Mouse (Mus musculus): ENCODE data around the gene Olfr69. TPM values are rescaled to one million over a fixed set of nuclear protein-coding genes. Genes with fewer than 3 reads are reported as not detected.
A peak's percentile ranks its signal among the peaks of the same experiment; 100 is the strongest.
"Not testable (repeated sequence)": the region's sequence is repeated elsewhere in the genome, so short reads cannot be mapped to it uniquely, and the experiment has no call there.

Olfr69 gene
- polyA plus RNA-seq, 1 experiment, result not detected

GRCm38 (mm10) chr7:103806856-103807255, 35.5 kb upstream of the Olfr69 start:
- Histone ChIP-seq H3K27ac (ENCODE audit: insufficient read depth, low read length) (no peak overlapping the region), H3K4me3 (ENCODE audit: insufficient read depth, low read length) (no peak overlapping the region), H3K4me1 (ENCODE audit: control insufficient read depth, insufficient read depth, low read length) (no peaks in the 10 kb centered on the region)
- peak; percentile 35; the same call in 1 of the 2 replicates for TF ChIP-seq CTCF (IDR thresholded peaks at IDR 0.05; ENCODE audit: extremely low read depth, insufficient read depth, low read length)
- no peak for TF ChIP-seq POLR2A (IDR thresholded peaks at IDR 0.05; ENCODE audit: extremely low read depth, insufficient read depth, low read length)

DNA sequence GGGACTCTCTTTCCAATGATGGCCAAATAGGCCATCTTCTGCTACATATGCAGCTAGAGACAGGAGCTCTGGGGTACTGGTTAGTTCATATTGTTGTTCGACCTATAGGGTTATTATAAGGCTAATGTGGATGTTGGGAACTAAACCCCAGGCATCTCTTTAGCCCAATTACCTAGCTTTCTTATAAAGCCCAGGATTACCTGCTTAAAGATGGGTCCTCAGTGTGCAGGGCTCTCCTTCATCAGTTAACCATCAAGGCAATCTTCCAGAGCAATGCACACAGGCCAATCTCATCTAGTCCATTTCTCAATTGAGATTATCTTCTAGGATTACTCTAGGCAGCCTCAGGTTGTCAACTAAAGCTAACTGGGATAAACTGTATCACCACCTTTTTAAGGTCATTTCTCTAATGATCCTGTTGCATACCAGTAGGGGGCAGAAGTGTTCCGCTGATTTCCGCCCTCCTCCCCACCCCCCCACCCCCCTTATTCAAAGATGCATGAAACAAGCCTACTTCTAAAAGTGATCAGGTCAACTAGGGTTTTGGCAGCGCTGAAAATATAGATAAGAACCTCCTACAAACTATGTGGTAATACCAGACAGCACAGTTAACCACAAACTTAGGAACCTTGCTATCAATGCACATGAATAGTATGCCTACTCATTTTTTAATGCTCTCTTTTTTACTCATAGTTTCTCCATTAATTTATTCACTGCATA, 21.4 kb upstream of the Olfr69 start:
- no peak for TF ChIP-seq CTCF (IDR thresholded peaks at IDR 0.05; ENCODE audit: extremely low read depth, insufficient read depth, low read length)
- no peak for TF ChIP-seq POLR2A (IDR thresholded peaks at IDR 0.05; ENCODE audit: extremely low read depth, insufficient read depth, low read length)
- Histone ChIP-seq H3K4me3 (ENCODE audit: insufficient read depth, low read length) (no peak overlapping the region), H3K27ac (ENCODE audit: insufficient read depth, low read length) (no peak overlapping the region), H3K4me1 (ENCODE audit: control insufficient read depth, insufficient read depth, low read length) (no peaks in the 10 kb centered on the region)

GRCm38 (mm10) chr7:103791721-103792120, 20.3 kb upstream of the Olfr69 start, which contains the start of gene Olfr67:
Gene Olfr67 (minus strand): TSS chr7:103791821.
- H3K4me1 ChIP-seq (ENCODE audit: control insufficient read depth, insufficient read depth, low read length), result no peaks in the 10 kb centered on the region
- H3K4me3 ChIP-seq (ENCODE audit: insufficient read depth, low read length), result no peak within 1 kb of the TSS
- no peak within 1 kb of the TSS for H3K27ac ChIP-seq (ENCODE audit: insufficient read depth, low read length)
- TF ChIP-seq CTCF (IDR thresholded peaks at IDR 0.05; ENCODE audit: extremely low read depth, insufficient read depth, low read length) (no peak), POLR2A (IDR thresholded peaks at IDR 0.05; ENCODE audit: extremely low read depth, insufficient read depth, low read length) (no peak)

GRCm38 (mm10) chr7:103779598-103779997, 8.2 kb upstream of the Olfr69 start, which contains the start of gene Olfr68:
Gene Olfr68 (minus strand): TSS chr7:103779698.
- Histone ChIP-seq H3K4me1 (ENCODE audit: control insufficient read depth, insufficient read depth, low read length) (no peaks in the 10 kb centered on the region), H3K27ac (ENCODE audit: insufficient read depth, low read length) (no peak within 1 kb of the TSS), H3K4me3 (ENCODE audit: insufficient read depth, low read length) (no peak within 1 kb of the TSS)
- TF ChIP-seq CTCF (IDR thresholded peaks at IDR 0.05; ENCODE audit: extremely low read depth, insufficient read depth, low read length) (no peak), POLR2A (IDR thresholded peaks at IDR 0.05; ENCODE audit: extremely low read depth, insufficient read depth, low read length) (no peak)

DNA sequence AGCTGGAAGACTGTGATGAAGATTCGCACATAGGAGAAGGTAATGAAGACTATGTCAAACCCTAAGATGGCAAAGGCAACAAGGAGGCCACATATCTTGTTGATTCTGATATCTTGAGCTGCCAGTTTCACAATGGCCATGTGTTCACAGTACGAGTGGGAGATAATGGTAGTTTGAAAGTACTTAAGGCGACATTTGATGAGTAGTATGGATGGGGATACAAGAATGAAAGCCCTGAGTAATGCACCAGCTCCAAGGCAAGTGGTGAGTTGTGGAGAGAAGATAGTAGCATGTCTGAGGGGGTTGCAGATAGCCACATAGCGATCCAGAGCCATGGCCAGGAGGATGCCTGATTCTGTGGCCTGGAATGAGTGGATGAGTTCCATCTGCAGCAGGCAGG, 6.3 kb upstream of the Olfr69 start:
- H3K27ac ChIP-seq (ENCODE audit: insufficient read depth, low read length); H3K4me3 ChIP-seq (ENCODE audit: insufficient read depth, low read length); H3K4me1 ChIP-seq (ENCODE audit: control insufficient read depth, insufficient read depth, low read length): not testable (repeated sequence)

GRCm38 (mm10) chr7:103767687-103768086, 3.7 kb downstream of the Olfr69 start:
- not testable (repeated sequence) for H3K27ac ChIP-seq (ENCODE audit: insufficient read depth, low read length); H3K4me3 ChIP-seq (ENCODE audit: insufficient read depth, low read length); H3K4me1 ChIP-seq (ENCODE audit: control insufficient read depth, insufficient read depth, low read length)

GRCm38 (mm10) chr7:103762212-103762611, 9.2 kb downstream of the Olfr69 start:
- not testable (repeated sequence) for H3K27ac ChIP-seq (ENCODE audit: insufficient read depth, low read length); H3K4me1 ChIP-seq (ENCODE audit: control insufficient read depth, insufficient read depth, low read length); H3K4me3 ChIP-seq (ENCODE audit: insufficient read depth, low read length)

GRCm38 (mm10) chr7:103757233-103757632, 14.2 kb downstream of the Olfr69 start, which contains the start of gene Olfr630:
Gene Olfr630 (minus strand): TSS chr7:103757333.
- H3K27ac ChIP-seq (ENCODE audit: insufficient read depth, low read length), result no peak within 1 kb of the TSS
- no peaks in the 10 kb centered on the region for H3K4me1 ChIP-seq (ENCODE audit: control insufficient read depth, insufficient read depth, low read length)
- TF ChIP-seq POLR2A (IDR thresholded peaks at IDR 0.05; ENCODE audit: extremely low read depth, insufficient read depth, low read length) (no peak), CTCF (IDR thresholded peaks at IDR 0.05; ENCODE audit: extremely low read depth, insufficient read depth, low read length) (no peak)
- H3K4me3 ChIP-seq (ENCODE audit: insufficient read depth, low read length), result no peak within 1 kb of the TSS

DNA sequence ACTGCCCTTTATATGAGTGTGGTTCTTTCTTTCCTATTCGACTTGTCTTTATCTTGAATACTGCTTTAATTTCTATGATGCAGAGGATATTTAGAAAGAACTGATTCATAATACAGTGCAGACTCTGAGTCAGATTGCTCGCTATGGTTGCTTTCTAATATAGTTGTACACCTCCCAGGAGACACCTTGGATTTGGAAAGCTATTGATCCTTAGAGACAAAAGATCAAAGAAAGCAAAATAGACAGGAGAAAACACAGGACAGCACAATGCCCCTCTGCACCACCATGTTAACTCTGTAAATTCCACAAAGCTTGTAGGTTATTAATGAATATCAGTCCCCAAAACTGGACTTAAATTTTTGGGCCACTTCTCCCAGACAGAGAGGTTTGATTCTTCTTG, 26.6 kb downstream of the Olfr69 start, which contains the start of gene Olfr629:
TSS of gene Olfr629 (minus strand) at position 101 of the 400 bp plus-strand sequence.
- no peak within 1 kb of the TSS for H3K27ac ChIP-seq (ENCODE audit: insufficient read depth, low read length)
- TF ChIP-seq CTCF (IDR thresholded peaks at IDR 0.05; ENCODE audit: extremely low read depth, insufficient read depth, low read length) (no peak), POLR2A (IDR thresholded peaks at IDR 0.05; ENCODE audit: extremely low read depth, insufficient read depth, low read length) (no peak)
- no peak within 1 kb of the TSS for H3K4me3 ChIP-seq (ENCODE audit: insufficient read depth, low read length)
- H3K4me1 ChIP-seq (ENCODE audit: control insufficient read depth, insufficient read depth, low read length), result no peaks in the 10 kb centered on the region

DNA sequence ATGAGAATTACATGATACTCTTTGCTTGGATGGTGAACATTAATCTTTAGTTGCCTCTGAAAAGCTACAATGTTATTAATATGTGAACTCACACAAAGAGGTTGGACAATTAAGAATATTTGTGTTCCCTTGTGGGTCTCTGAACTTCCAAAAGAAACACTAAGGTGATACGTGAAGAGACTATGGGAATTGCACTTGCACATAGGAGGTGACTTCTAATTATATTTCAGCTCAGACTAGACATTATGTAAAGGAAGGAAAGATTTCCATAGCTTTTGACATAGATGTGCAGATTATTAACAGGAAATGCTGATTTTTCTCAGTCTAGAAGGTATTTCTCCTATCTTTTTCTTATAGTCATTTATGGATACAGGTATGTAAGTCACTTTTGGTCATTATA, 41.3 kb downstream of the Olfr69 start, which contains the start of gene Olfr628:
TSS of gene Olfr628 (plus strand) at position 301 of the 400 bp plus-strand sequence.
- TF ChIP-seq POLR2A (IDR thresholded peaks at IDR 0.05; ENCODE audit: extremely low read depth, insufficient read depth, low read length) (no peak), CTCF (IDR thresholded peaks at IDR 0.05; ENCODE audit: extremely low read depth, insufficient read depth, low read length) (no peak)
- no peak within 1 kb of the TSS for H3K27ac ChIP-seq (ENCODE audit: insufficient read depth, low read length)
- H3K4me1 ChIP-seq (ENCODE audit: control insufficient read depth, insufficient read depth, low read length), result no peaks in the 10 kb centered on the region
- no peak within 1 kb of the TSS for H3K4me3 ChIP-seq (ENCODE audit: insufficient read depth, low read length)

GRCm38 (mm10) chr7:103716398-103716797, 55.0 kb downstream of the Olfr69 start:
- H3K27ac ChIP-seq (ENCODE audit: insufficient read depth, low read length); H3K4me1 ChIP-seq (ENCODE audit: control insufficient read depth, insufficient read depth, low read length); H3K4me3 ChIP-seq (ENCODE audit: insufficient read depth, low read length): not testable (repeated sequence)

Other genes starting within 250 kb of the Olfr69 start
- not detected in 2 replicates for gene Olfr612, start 228.9 kb downstream of the Olfr69 start, polyA plus RNA-seq (2012; rRNA removed)
- not detected in 2 replicates for gene Olfr613, start 223.5 kb downstream of the Olfr69 start, polyA plus RNA-seq (2012; rRNA removed)
- gene Olfr615, start 215.5 kb downstream of the Olfr69 start, polyA plus RNA-seq (2012; rRNA removed), result not detected in 2 replicates
- gene Olfr616, start 202.5 kb downstream of the Olfr69 start, polyA plus RNA-seq (2012; rRNA removed), result not detected in 2 replicates
- gene Olfr617, start 198.5 kb downstream of the Olfr69 start, polyA plus RNA-seq (2012; rRNA removed), result not detected in 2 replicates
- gene Olfr618, start 181.5 kb downstream of the Olfr69 start, polyA plus RNA-seq (2012; rRNA removed), result not detected in 2 replicates
- gene Olfr619, start 171.0 kb downstream of the Olfr69 start, polyA plus RNA-seq (2012; rRNA removed), result not detected in 2 replicates
- not detected in 2 replicates for gene Olfr620, start 159.1 kb downstream of the Olfr69 start, polyA plus RNA-seq (2012; rRNA removed)
- not detected in 2 replicates for gene Olfr622, start 128.9 kb downstream of the Olfr69 start, polyA plus RNA-seq (2012; rRNA removed)
- gene Olfr623, start 107.9 kb downstream of the Olfr69 start, polyA plus RNA-seq (2012; rRNA removed), result not detected in 2 replicates
- 0.02 TPM in 1 of 2 replicates, not detected in the other for gene Olfr624, start 100.4 kb downstream of the Olfr69 start, polyA plus RNA-seq (2012; rRNA removed)
- not detected in 2 replicates for gene Olfr625-ps1, start 88.9 kb downstream of the Olfr69 start, polyA plus RNA-seq (2012; rRNA removed)
- not detected in 2 replicates for gene Olfr243, start 56.9 kb downstream of the Olfr69 start, polyA plus RNA-seq (2012; rRNA removed)
- gene Olfr628, start 41.2 kb downstream of the Olfr69 start, polyA plus RNA-seq (2012; rRNA removed), result not detected in 2 replicates
- gene Olfr629, start 26.7 kb downstream of the Olfr69 start, polyA plus RNA-seq (2012; rRNA removed), result not detected in 2 replicates
- not detected in 2 replicates for gene Olfr630, start 14.3 kb downstream of the Olfr69 start, polyA plus RNA-seq (2012; rRNA removed)
- gene Olfr68, start 8.1 kb upstream of the Olfr69 start, polyA plus RNA-seq (2012; rRNA removed), result not detected in 2 replicates
- not detected in 2 replicates for gene Olfr67, start 20.2 kb upstream of the Olfr69 start, polyA plus RNA-seq (2012; rRNA removed)
- 56.3 and 87.5 TPM in 2 replicates for gene Hbb-bt, start 42.4 kb upstream of the Olfr69 start, polyA plus RNA-seq (2012; rRNA removed)
- 471 and 650 TPM in 2 replicates for gene Hbb-bs, start 56.5 kb upstream of the Olfr69 start, polyA plus RNA-seq (2012; rRNA removed)
- not detected in 2 replicates for gene Hbb-bh2, start 68.9 kb upstream of the Olfr69 start, polyA plus RNA-seq (2012; rRNA removed)
- not detected in 2 replicates for gene Hbb-bh1, start 71.6 kb upstream of the Olfr69 start, polyA plus RNA-seq (2012; rRNA removed)
- 0.95 and 1.0 TPM in 2 replicates for gene Hbb-y, start 81.6 kb upstream of the Olfr69 start, polyA plus RNA-seq (2012; rRNA removed)
- not detected in 2 replicates for gene Olfr66, start 114.7 kb upstream of the Olfr69 start, polyA plus RNA-seq (2012; rRNA removed)
- not detected in 2 replicates for gene Olfr64, start 122.9 kb upstream of the Olfr69 start, polyA plus RNA-seq (2012; rRNA removed)
- not detected in 2 replicates for gene Olfr65, start 131.9 kb upstream of the Olfr69 start, polyA plus RNA-seq (2012; rRNA removed)
- not detected in 2 replicates for gene Olfr631, start 157.2 kb upstream of the Olfr69 start, polyA plus RNA-seq (2012; rRNA removed)
- not detected in 2 replicates for gene Olfr632, start 162.8 kb upstream of the Olfr69 start, polyA plus RNA-seq (2012; rRNA removed)
- gene Olfr633, start 172.8 kb upstream of the Olfr69 start, polyA plus RNA-seq (2012; rRNA removed), result not detected in 2 replicates
- gene Olfr635, start 199.6 kb upstream of the Olfr69 start, polyA plus RNA-seq (2012; rRNA removed), result not detected in 2 replicates
- gene Olfr638, start 227.2 kb upstream of the Olfr69 start, polyA plus RNA-seq (2012; rRNA removed), result not detected in 2 replicates
- gene Olfr639, start 245.7 kb upstream of the Olfr69 start, polyA plus RNA-seq (2012; rRNA removed), result not detected in 2 replicates

All from cortical plate, adult 2 months (tissue).